Mouse (Mus musculus) forebrain, embryonic 16.5 days (tissue): ENCODE data around the gene Pycr2. TPM values are rescaled to one million over a fixed set of nuclear protein-coding genes. Genes with fewer than 3 reads are reported as not detected.

Experiments
- ATAC-seq: fragments of 200-750 bp; cut with Nextera tagmentation; 2 replicates; pipeline ENCODE4 v1.8.0; 2017; ENCODE audit warnings: mild to moderate bottlenecking, moderate library complexity
- H3K27ac ChIP-seq: fragments of 300-500 bp; sonication (generic); 2 replicates; pipeline ENCODE4 v1.5.1; 2014; ENCODE audit warnings: low read length, control low read depth
- H3K27me3 ChIP-seq: fragments of 300-500 bp; sonication (generic); replicated peaks from 2 replicates; pipeline ENCODE4 v1.6.1; 2014; ENCODE audit warnings: low read length; ENCODE audit not compliant: control insufficient read depth, insufficient read depth
- H3K36me3 ChIP-seq: fragments of 300-500 bp; sonication (generic); 2 replicates; pipeline ENCODE4 v1.6.1; 2014; ENCODE audit not compliant: control insufficient read depth, insufficient read depth
- H3K4me1 ChIP-seq: fragments of 300-500 bp; sonication (generic); replicated peaks from 2 replicates; pipeline ENCODE4 v1.6.1; 2014; ENCODE audit warnings: low read length; ENCODE audit not compliant: control insufficient read depth, insufficient read depth
- H3K4me2 ChIP-seq: fragments of 300-500 bp; sonication (generic); 2 replicates; pipeline ENCODE4 v1.6.1; 2014; ENCODE audit warnings: mild to moderate bottlenecking, low read length, control low read depth
- H3K4me3 ChIP-seq: fragments of 300-500 bp; sonication (generic); replicated peaks from 2 replicates; pipeline ENCODE4 v1.5.1; 2014; ENCODE audit warnings: mild to moderate bottlenecking, low read length, control low read depth
- H3K9ac ChIP-seq: fragments of 300-500 bp; sonication (generic); replicated peaks from 2 replicates; pipeline ENCODE4 v1.6.1; 2014; ENCODE audit warnings: low read depth, low read length, control low read depth
- H3K9me3 ChIP-seq: fragments of 300-500 bp; sonication (generic); 2 replicates; pipeline ENCODE4 v1.6.1; 2016; ENCODE audit warnings: low read length; ENCODE audit not compliant: control insufficient read depth
- WGBS: fragments of 180-500 bp; shearing (Covaris S2); extraction: QIAGEN DNeasy Blood & Tissue Kit; methylation state at CpG from one replicate; pipeline ENCODE4 v1.1.7; 2014; 5-methylcytosine and 5-hydroxymethylcytosine counted together
- polyA plus RNA-seq: library from polyadenylated mRNA; unstranded; fragments of >200 nt; fragmentation: Nextera tagmentation; extraction: Ambion mirVana; gene quantifications from 2 replicates; pipeline ENCODE4 v1.2.1, GENCODE M21; 2015

The Pycr2 gene
- polyA plus RNA-seq, 1 experiment from 2014 or later, result 84.8 TPM

- H3K9me3 ChIP-seq, result no peaks in the 10 kb centered on the region
- H3K36me3 ChIP-seq, result no peaks in the 10 kb centered on the region; the same call in 1 of the 2 replicates
- no peaks in the 10 kb centered on the region for H3K27me3 ChIP-seq
- no peak for ATAC-seq
- no peak overlapping the region for H3K4me3 ChIP-seq
- peaks cover 15% of the 10 kb centered on the region for H3K4me1 ChIP-seq
- no peak overlapping the region for H3K4me2 ChIP-seq
- no peak overlapping the region for H3K9ac ChIP-seq
- 0% methylated on average over 4 of the region's 4 CpGs for WGBS
- no peak overlapping the region for H3K27ac ChIP-seq
Observed at GRCm38 (mm10) chr1:180901107-180901506, 3.0 kb upstream of the Pycr2 start.

- H3K36me3 ChIP-seq, result peaks cover 11% of the 10 kb centered on the region; the same call in 1 of the 2 replicates
- H3K4me1 ChIP-seq, result peaks cover 18% of the 10 kb centered on the region
- H3K9me3 ChIP-seq, result no peaks in the 10 kb centered on the region
- WGBS, result 41% methylated on average over 5 of the region's 5 CpGs
- H3K27me3 ChIP-seq, result no peaks in the 10 kb centered on the region
- H3K27ac ChIP-seq, result no peak overlapping the region
- H3K4me2 ChIP-seq, result no peak overlapping the region
- no peak overlapping the region for H3K4me3 ChIP-seq
- ATAC-seq, result no peak
- no peak overlapping the region for H3K9ac ChIP-seq
Observed at GRCm38 (mm10) chr1:180902915-180903314, 1.2 kb upstream of the Pycr2 start.

- ATAC-seq, result no peak; the same call in 1 of the 2 replicates
- Histone ChIP-seq H3K4me3 (peak overlapping the region; percentile 86), H3K27ac (peak overlapping the region; percentile 49; the same call in 1 of the 2 replicates), H3K36me3 (peaks cover 11% of the 10 kb centered on the region; the same call in 1 of the 2 replicates), H3K4me2 (peak overlapping the region; percentile 94), H3K9ac (peak overlapping the region; percentile 95), H3K27me3 (no peaks in the 10 kb centered on the region), H3K9me3 (no peaks in the 10 kb centered on the region), H3K4me1 (peaks cover 18% of the 10 kb centered on the region)
- WGBS, result 38% methylated on average over 10 of the region's 10 CpGs
Observed at GRCm38 (mm10) chr1:180903666-180904038, 441 bp upstream of the Pycr2 start.

- Histone ChIP-seq H3K4me3 (peak overlapping the region; percentile 86), H3K27me3 (no peaks in the 10 kb centered on the region), H3K36me3 (peaks cover 11% of the 10 kb centered on the region; the same call in 1 of the 2 replicates), H3K9ac (peak overlapping the region; percentile 95), H3K27ac (peak overlapping the region; percentile 73; the same call in 1 of the 2 replicates), H3K4me2 (peak overlapping the region; percentile 94), H3K4me1 (peaks cover 18% of the 10 kb centered on the region), H3K9me3 (no peaks in the 10 kb centered on the region)
- 2% methylated on average over 5 of the region's 5 CpGs for WGBS
- ATAC-seq, result no peak; the same call in 1 of the 2 replicates
Observed at GRCm38 (mm10) chr1:180904815-180905080, 655 bp downstream of the Pycr2 start.

GRCm38 (mm10) chr1:180905307-180905706 is 1.2 kb downstream of the Pycr2 start:
- Histone ChIP-seq H3K4me2 (peak overlapping the region; percentile 94), H3K27ac (no peak overlapping the region), H3K4me1 (peaks cover 18% of the 10 kb centered on the region), H3K9me3 (no peaks in the 10 kb centered on the region), H3K36me3 (peaks cover 11% of the 10 kb centered on the region; the same call in 1 of the 2 replicates), H3K9ac (peak overlapping the region; percentile 1; the same call in 1 of the 2 replicates), H3K27me3 (no peaks in the 10 kb centered on the region), H3K4me3 (peak overlapping the region; percentile 86)
- 69% methylated on average over 6 of the region's 6 CpGs for WGBS
- no peak for ATAC-seq

GRCm38 (mm10) chr1:180905876-180906275 is 1.8 kb downstream of the Pycr2 start:
- no peak overlapping the region for H3K4me3 ChIP-seq
- ATAC-seq, result no peak
- H3K27me3 ChIP-seq, result no peaks in the 10 kb centered on the region
- no peaks in the 10 kb centered on the region for H3K9me3 ChIP-seq
- 94% methylated on average over 17 of the region's 17 CpGs for WGBS
- no peak overlapping the region for H3K27ac ChIP-seq
- peaks cover 18% of the 10 kb centered on the region for H3K4me1 ChIP-seq
- peaks cover 11% of the 10 kb centered on the region; the same call in 1 of the 2 replicates for H3K36me3 ChIP-seq
- no peak overlapping the region for H3K9ac ChIP-seq
- no peak overlapping the region for H3K4me2 ChIP-seq

GRCm38 (mm10) chr1:180906461-180907147 is 2.5 kb downstream of the Pycr2 start:
- Histone ChIP-seq H3K4me2 (no peak overlapping the region), H3K36me3 (peaks cover 11% of the 10 kb centered on the region; the same call in 1 of the 2 replicates), H3K27me3 (no peaks in the 10 kb centered on the region), H3K4me1 (peaks cover 18% of the 10 kb centered on the region), H3K9me3 (no peaks in the 10 kb centered on the region), H3K27ac (no peak overlapping the region), H3K4me3 (no peak overlapping the region), H3K9ac (no peak overlapping the region)
- WGBS, result 93% methylated on average over 24 of the region's 24 CpGs
- no peak for ATAC-seq

GRCm38 (mm10) chr1:180911138-180911537 is 7.0 kb downstream of the Pycr2 start:
- no peak overlapping the region for H3K9ac ChIP-seq
- H3K4me3 ChIP-seq, result no peak overlapping the region
- H3K4me1 ChIP-seq, result peaks cover 2% of the 10 kb centered on the region
- H3K27ac ChIP-seq, result no peak overlapping the region
- no peak for ATAC-seq
- 0 out of 2 replicates have a peak, but pooled peaks cover 11% of the 10 kb centered on the region for H3K36me3 ChIP-seq
- no peaks in the 10 kb centered on the region for H3K9me3 ChIP-seq
- WGBS, result 55% methylated on average over 8 of the region's 8 CpGs
- H3K4me2 ChIP-seq, result no peak overlapping the region
- H3K27me3 ChIP-seq, result no peaks in the 10 kb centered on the region

GRCm38 (mm10) chr1:180911653-180912287 is 7.7 kb downstream of the Pycr2 start:
- H3K27me3 ChIP-seq, result no peaks in the 10 kb centered on the region
- H3K4me3 ChIP-seq, result no peak overlapping the region
- WGBS, result 53% methylated on average over 20 of the region's 20 CpGs
- no peaks in the 10 kb centered on the region for H3K9me3 ChIP-seq
- no peak overlapping the region for H3K9ac ChIP-seq
- H3K4me2 ChIP-seq, result no peak overlapping the region
- no peak overlapping the region for H3K27ac ChIP-seq
- H3K4me1 ChIP-seq, result no peaks in the 10 kb centered on the region
- 0 out of 2 replicates have a peak, but pooled peaks cover 6% of the 10 kb centered on the region for H3K36me3 ChIP-seq
- ATAC-seq, result no peak
